Mouse (Mus musculus) embryo, embryonic 9.5 days (tissue): ENCODE measurements around the gene Aym1.
A peak's percentile ranks its signal among the peaks of the same experiment; 100 is the strongest.

Experiments used
- DNase-seq: peaks from one replicate; pipeline ENCODE4 v3.0.0-alpha.2; 2017; ENCODE audit errors: extremely low spot score

Aym1 gene

DNA sequence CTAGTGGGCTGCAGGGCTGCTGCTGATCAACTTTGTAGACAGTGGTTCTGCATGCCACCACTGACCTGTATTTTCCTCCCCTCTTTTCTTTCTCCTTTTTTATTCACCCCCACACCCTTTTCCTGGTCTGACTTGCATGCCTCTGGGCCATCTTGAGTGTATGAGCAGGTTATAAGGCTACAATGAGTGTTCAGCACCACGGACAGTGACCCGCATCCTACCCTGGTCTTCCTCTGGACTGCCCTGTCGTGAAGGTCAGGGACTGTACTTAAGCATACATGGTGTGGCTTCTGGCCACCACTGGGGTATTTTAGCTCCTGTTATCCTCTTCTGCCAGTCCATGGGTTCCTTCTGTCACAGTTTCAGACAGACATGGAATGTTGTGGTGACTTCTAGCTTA is 50.3 kb downstream of the Aym1 start:
- peak; percentile 68 for DNase-seq
